Mouse (Mus musculus): ENCODE results near the gene Tmem132c.

Gene Tmem132c

DNA sequence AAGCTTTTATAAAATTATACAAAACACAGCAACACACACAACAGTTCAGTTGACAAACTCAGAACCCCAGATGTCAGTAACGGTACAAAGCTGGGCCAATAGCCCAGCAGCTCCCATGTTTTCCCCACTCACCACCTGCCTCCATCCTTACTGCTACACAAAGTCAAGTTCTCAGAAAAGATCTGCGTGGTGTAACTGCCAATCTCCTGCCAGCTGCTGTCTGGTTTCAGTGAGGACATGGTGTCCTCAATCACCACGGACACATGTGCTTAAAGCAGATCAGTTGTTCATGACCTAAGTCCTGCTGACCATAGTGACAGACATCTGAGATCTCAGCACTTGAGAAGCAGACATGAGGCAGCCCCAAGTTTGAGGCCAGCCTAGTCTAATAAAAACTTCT is 354.1 kb downstream of the Tmem132c start:
- in situ Hi-C loops (cut with MseI, MboI) = no loop called here

DNA sequence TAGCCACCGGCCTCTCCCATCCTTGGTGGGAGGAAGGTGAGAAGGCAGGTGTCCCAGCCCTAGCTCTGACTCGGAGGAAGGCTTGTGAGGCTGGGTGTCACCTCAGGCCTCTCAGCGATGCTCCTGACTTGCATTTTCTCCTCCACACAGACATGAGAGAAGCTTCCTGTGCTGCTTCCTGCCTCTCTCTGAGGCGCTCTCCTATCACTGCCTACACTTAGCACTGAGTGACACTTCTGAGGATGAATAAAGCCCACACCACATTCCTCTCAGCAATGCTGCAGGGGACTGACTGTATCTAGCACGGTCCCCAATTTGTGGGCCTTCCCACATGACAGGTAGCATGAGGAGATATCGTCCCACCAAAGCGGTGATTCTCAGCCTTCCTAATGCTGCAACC is 355.3 kb downstream of the Tmem132c start:
- in situ Hi-C loops (cut with MseI, MboI) = no loop called here

DNA sequence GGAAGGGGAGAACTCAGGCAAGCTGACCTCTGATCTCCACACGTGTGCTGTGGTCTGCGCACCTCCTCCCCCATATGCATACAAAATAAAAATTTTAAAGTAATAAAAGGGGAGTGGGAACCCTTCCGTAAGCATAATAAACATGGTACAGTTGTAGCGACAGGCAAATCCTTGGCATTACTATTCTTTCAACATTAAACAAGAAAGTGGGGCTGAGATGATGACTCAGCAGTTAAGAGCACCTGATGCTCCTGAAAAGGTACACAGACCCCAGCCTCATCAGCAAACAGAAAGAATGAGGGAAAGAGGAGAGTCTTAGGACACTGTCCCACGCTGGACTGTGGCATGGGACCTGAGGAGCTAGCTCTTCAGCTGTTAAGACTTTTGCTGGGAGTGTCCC is 361.4 kb downstream of the Tmem132c start:
- in situ Hi-C loops (cut with MseI, MboI) = loop anchor here in 1 of 2 experiments (25.0 kb wide), 1 partner anchor 1409 kb away; the partner anchor contains the start of genes Ran and Stx2

DNA sequence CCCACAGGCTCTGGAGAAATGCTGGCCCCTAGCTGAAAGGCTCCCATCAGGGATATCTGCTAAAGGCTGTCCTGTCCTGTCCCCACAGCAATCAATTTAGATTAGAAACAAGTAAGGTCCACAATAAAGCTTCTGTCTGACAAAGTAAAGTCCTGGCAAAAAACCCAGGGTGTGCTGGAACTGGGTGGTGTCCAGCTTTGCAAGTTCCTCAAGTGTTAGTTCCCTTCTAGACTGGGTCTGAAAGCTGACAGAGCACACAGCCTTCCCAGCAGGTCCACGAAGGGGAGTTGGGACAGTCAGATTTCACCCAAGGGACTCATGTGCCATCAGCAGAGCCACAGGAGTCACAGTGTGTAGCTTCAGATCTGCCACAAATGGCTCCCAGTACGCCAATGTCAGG is 365.9 kb downstream of the Tmem132c start:
- in situ Hi-C loops (cut with MseI, MboI) = loop anchor here in 1 of 2 experiments (25.0 kb wide), 1 partner anchor 1405 kb away; the partner anchor contains the start of genes Ran and Stx2

DNA sequence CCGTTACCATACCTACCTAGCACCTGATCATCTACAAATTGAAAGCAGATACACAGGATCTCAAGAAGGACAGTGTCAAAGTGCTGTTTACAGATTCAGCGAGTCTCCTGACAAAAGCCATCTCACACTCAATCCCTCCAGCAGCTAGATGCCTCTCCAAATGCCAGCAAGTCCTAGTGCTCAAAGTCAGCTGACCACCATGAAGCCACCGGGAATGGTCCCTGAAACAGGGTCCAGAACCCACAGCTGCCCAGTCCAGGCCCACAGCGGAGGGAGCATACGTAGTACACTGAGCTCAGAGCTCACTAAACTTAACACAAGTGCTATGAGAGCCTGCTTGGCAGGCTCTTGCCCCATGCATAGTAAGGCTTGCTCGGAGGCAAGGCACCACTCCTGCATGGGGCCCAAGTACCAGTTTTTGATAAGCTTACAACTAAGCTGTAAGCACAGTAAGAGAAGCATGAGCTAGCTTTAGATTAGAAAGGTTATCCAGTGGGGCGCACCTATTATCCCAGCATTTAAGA is 367.6 kb downstream of the Tmem132c start:
- in situ Hi-C loops (cut with MseI, MboI) = loop anchor here in 1 of 2 experiments (25.0 kb wide), 1 partner anchor 1403 kb away; the partner anchor contains the start of genes Ran and Stx2

DNA sequence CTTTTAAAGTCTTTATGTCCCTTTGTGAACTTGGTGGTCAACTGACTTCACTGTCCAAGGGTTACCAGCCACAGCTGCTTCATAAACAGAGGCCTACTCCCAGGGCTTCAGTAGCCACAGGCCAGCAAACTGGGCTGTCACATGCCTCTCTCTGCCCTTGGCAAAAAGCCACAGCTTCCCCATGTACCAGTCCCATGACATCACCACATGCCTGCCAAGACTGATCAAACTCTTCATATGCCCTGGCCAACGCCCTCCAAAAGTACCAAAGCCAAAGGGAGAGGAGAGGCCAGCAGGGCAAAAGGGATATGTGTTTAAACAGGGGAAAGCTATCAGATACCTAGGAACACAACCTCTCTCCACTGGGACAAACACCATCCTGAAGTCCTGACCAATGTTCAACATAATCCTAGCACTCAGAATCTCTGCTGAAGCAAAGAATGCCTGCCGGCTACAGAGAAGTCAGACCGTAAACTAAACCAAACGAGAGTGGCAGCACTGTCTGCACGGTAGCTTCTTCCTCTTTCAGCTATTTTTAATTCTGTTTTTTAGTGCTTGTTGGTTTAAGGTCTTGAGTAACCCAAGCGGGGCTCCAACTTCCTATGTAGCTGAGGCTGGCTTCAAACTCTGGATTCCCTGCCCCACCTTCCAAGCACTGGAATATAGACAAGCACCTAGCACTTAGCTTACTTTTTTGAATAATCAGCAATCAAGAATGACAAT is 369.3 kb downstream of the Tmem132c start:
- in situ Hi-C loops (cut with MseI, MboI) = loop anchor here in 1 of 2 experiments (25.0 kb wide), 1 partner anchor 1401 kb away; the partner anchor contains the start of genes Ran and Stx2

DNA sequence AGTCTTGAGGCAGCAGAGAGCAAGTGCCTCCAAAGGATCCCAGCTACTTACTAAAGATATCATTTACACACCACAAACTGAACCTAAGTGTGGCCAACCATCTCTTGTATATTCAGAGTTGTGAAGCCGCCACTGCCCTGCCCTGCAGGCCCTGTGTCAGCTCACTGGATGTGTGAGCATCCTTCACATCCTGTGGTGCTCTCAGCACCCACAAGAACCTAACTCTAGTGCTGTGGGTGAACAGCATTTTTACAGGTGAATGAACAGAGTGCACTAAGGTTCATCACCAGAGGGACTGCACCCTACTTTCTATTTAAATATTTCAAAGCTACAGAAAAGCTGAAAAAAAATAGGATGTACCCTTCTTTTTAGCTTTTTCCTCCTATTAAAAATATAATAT is 370.3 kb downstream of the Tmem132c start:
- in situ Hi-C loops (cut with MseI, MboI) = loop anchor here in 1 of 2 experiments (25.0 kb wide), 1 partner anchor 1400 kb away; the partner anchor contains the start of genes Ran and Stx2

DNA sequence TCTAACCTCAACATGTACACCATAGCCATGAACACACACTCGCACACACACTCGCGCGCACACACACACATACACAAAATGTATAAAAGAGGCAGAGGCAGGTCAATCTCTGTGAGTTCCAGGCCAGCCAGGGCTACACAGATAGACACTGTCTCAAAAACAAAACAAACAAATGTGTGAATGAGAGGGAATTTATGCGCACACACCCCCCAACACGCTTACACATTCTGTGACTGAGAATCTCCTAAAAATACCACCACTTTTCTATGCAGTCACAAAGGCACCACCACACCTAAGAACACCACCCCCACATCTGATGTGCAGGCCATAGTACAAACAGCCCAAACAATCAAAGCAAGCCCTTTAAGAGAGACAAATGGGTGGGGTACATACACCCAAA is 370.8 kb downstream of the Tmem132c start:
- in situ Hi-C loops (cut with MseI, MboI) = loop anchor here in 1 of 2 experiments (25.0 kb wide), 1 partner anchor 1400 kb away; the partner anchor contains the start of genes Ran and Stx2
